Mouse (Mus musculus) lung, postnatal 25 days (tissue): ENCODE measurements around the gene C530008M17Rik.
A peak's percentile ranks its signal among the peaks of the same experiment; 100 is the strongest.
"Not testable (repeated sequence)": the region's sequence is repeated elsewhere in the genome, so short reads cannot be mapped to it uniquely, and the experiment has no call there.

Source experiments
- DNase-seq: peaks from one replicate; pipeline ENCODE4 v3.0.0; 2022; ENCODE audit warnings: low spot score

The C530008M17Rik gene

DNA sequence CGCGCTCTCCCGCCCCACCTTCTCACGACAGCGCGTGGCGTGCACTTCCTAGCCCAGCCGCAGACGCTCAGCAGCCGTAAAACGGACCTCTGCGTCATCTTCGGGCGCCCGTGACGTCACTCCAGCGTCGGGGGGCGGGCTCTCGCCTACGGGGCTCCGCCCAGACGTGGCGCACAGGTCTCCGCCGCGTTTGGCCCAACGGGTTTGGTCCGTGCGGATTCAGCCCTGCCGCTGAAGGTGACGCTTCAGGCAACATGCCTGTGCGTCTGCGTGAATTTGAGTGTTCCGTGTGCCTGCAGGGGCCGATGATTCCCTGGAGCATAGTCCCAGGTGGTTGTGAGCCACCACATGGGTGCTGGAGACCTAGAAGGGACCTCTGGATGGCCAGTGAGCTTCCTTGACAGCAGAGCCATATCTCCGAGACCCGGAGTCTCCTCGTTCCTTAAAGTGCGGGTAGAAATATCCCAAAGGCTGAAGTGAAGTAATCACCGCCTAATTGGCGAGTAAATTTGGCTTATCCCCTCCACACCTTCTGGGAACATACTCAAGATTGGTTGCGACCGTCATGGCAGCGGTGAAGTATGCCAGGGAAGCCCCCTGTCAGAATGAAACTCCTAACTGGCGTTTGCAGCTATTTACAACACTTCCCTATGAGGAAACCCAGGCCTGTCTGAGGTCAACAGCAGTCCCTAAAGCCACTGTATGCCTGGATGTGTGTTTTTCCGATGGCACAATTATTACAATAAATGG is 249.3 kb downstream of the C530008M17Rik start, which contains the start of gene Aasdh:
Gene Aasdh, minus strand, starts transcription at position 110 of the 750 bp plus-strand sequence.
- peak; percentile 95 for DNase-seq

DNA sequence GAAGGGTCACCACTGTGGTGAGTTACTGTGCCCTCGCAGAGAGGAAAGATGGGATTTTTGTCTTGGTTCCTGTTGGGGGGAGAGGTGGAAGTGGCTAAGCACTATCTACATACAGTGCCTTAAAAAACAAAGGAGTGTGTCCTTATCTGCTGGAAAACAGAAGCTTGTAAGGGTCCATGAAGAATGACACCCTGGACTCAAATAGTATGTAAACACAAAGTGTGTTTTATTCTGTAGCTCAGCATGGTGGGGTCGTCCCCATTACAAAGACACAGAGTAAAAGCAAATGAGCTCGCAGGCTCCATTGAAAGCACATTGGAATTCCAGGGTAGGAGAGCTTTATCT is 249.8 kb downstream of the C530008M17Rik start:
- no peak for DNase-seq

DNA sequence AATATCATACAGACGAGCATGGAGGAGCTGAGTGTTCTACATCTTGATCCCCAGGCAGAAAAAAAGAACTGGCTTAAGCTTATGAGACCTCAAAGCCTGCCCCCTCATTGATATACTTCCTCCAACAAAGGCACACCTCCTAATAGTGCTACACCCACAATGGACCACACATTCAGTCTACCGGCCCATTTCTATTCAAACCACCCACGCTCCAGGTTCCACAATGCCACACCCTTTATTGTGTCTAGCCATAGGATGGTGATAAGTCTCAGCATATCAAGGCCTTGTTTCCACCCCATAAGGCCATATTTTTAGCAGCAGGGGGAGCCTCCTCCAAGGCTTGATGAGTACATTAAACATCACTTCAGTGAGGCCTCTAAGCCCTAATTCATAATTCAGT is 254.5 kb downstream of the C530008M17Rik start:
- no peak for DNase-seq

DNA sequence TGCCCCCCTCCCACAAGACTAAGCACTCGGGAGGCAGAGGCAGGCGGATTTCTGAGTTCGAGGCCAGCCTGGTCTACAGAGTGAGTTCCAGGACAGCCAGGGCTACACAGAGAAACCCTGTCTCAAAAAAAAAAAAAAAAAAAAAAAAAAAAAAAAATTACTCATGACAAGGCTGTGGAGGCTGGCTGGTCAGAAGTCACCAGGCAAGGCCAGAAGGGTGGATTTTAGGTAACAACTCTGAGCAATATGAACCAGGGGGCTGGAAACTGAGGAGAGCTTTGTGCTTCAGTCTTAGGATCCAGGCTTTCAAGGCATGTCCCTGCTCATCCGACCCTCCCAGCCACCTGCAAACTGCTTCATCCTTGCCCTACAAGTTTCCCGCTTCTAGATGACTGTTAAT is 256.2 kb downstream of the C530008M17Rik start:
- DNase-seq, result not testable (repeated sequence)

DNA sequence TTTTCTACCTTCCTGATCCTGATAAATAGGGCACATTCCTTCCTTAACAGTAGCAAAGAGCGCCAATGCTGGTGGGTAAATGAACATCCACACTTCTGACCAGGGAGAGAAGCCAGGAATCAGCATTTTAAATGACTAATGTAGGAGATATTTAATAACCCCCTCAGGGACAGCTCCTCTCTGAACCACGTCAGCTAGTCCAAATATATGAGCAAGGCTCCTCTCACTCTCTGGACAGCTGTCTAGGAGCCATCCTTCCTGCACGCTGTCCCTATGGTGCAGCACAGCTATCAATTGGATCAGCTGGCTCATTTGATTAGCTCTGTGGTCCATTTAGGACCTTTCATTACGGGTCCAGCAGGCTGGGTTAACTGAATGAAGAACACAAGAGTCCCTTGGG is 266.5 kb downstream of the C530008M17Rik start:
- DNase-seq, result no peak
